Mouse (Mus musculus) lung, adult 2 months (tissue): Measurements from ENCODE around the gene Irf2.

Experiments used
- CTCF ChIP-seq: fragments of 200-500 bp; IDR thresholded peaks from 2 replicates; pipeline ENCODE4 v1.5.1; 2011; ENCODE audit warnings: mild to moderate bottlenecking, low read length, control low read depth; ENCODE audit not compliant: insufficient read depth
- POLR2A ChIP-seq: fragments of 200-500 bp; IDR thresholded peaks from 2 replicates; pipeline ENCODE4 v1.6.1; 2011; ENCODE audit warnings: low read depth, mild to moderate bottlenecking, control low read depth, low read length, borderline replicate concordance; ENCODE audit errors: extremely low read depth

GRCm38 (mm10) chr8:46868346-46869065, 129.0 kb downstream of the Irf2 start:
- TF ChIP-seq POLR2A, result no peak
- TF ChIP-seq CTCF, result no peak
